ENCODE assay signal across 26 mouse cellular contexts in the genomic region with DNA sequence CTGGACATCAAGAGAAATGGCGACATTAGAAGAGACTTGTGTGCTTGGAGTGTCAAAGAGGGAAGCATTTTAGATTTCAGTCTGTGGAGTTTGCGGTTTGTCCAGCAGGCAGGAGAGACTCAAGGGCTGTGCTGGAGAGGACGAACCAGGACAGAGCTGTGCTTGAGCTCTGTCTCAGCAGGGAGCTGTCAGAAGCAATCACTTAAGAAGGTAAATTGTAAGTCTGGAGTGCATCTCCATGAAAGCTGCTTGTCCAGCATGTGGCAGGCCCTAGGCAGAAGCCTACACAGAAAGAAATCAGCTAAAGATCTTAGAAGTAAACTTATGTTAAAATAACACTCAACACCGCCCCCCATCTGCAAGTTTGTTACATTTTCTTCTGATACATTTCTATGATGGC. TPM values are rescaled to one million over a fixed set of nuclear protein-coding genes. Genes with fewer than 3 reads are reported as not detected.
A peak's percentile ranks its signal among the peaks of the same experiment; 100 is the strongest.
DNase-seq lines count a peak whose midpoint lies in the region; ATAC-seq lines count a peak whose summit lies in the region.
"Had no signal": no experiment of that assay in that cellular context is flagged by ENCODE, and none has a peak within 500 bp of the region (broad histone marks: within the 10 kb centered on the region; RNA-seq: fewer than 3 reads in every experiment).

No protein-coding gene starts in this region.

- H3K9ac ChIP-seq in liver, embryonic 11.5 days (ENCODE audit: low read depth, low read length), result no peak overlapping the region
- H3K9ac ChIP-seq: embryonic facial prominence, embryonic 13.5 days; embryonic facial prominence, embryonic 15.5 days; forebrain, embryonic 12.5 days had no signal

- no peak overlapping the region for H3K27ac ChIP-seq in liver, embryonic 11.5 days (ENCODE audit: low read depth, low read length)
- H3K27ac ChIP-seq: embryonic facial prominence, embryonic 13.5 days; embryonic facial prominence, embryonic 15.5 days; forebrain, embryonic 10.5 days; forebrain, embryonic 12.5 days had no signal

- peaks cover 7% of the 10 kb centered on the region; the same call in 1 of the 2 replicates for H3K27me3 ChIP-seq in liver, embryonic 11.5 days (replicated peaks; ENCODE audit: control insufficient read depth, insufficient read depth, low read length)

- no peak overlapping the region for H3K4me2 ChIP-seq in liver, embryonic 11.5 days
- H3K4me2 ChIP-seq: embryonic facial prominence, embryonic 13.5 days; embryonic facial prominence, embryonic 15.5 days; forebrain, embryonic 12.5 days had no signal

- H3K4me3 ChIP-seq in liver, embryonic 11.5 days (ENCODE audit: low read depth, low read length), result no peak overlapping the region
- H3K4me3 ChIP-seq: embryonic facial prominence, embryonic 13.5 days; embryonic facial prominence, embryonic 15.5 days; erythroblast, embryonic 14.5 days; forebrain, embryonic 10.5 days; forebrain, embryonic 12.5 days had no signal

- WGBS in liver, embryonic 11.5 days, result 86% methylated on average over 4 of the region's 4 CpGs

- H3K9me3 ChIP-seq in liver, embryonic 11.5 days (ENCODE audit: control insufficient read depth, low read length), result no peaks in the 10 kb centered on the region
- H3K9me3 ChIP-seq: embryonic facial prominence, embryonic 13.5 days; embryonic facial prominence, embryonic 15.5 days; forebrain, embryonic 10.5 days had no signal

- intact Hi-C loops in left cerebral cortex, postnatal 10 days (cut with DNase I), result no loop called here

- DNase-seq in liver, embryonic 11.5 days (ENCODE audit: low spot score), result peak; percentile 14
- DNase-seq in liver, result no peak
- DNase-seq in 416B (ENCODE audit: low read depth), result peak; percentile 10
- DNase-seq in mesoderm, embryonic 11.5 days (ENCODE audit: low read depth, low spot score), result peak; percentile 23
- peak; percentile 70 for DNase-seq in retina, postnatal 1 day
- DNase-seq in left cerebral cortex, postnatal 10 days (ENCODE audit: extremely low spot score in 1 of 2, low spot score in 2 of 2), result no peak
- DNase-seq in urinary bladder, postnatal 10 days (ENCODE audit: low spot score), result no peak
- DNase-seq: adrenal gland, adult 8-10 months; adrenal gland, postnatal 14 days; adrenal gland, postnatal 36 days; cerebellum, adult 18-20 months; cerebellum, adult 8-10 months; cerebellum, adult 9-11 months; cerebellum, postnatal 14 days; cerebellum, postnatal 36 days; embryo, embryonic 11 days had no signal

- H3K4me1 ChIP-seq in liver, embryonic 11.5 days (replicated peaks; ENCODE audit: control insufficient read depth, insufficient read depth, low read length), result no peaks in the 10 kb centered on the region; the same call in 1 of the 2 replicates
- H3K4me1 ChIP-seq: embryonic facial prominence, embryonic 13.5 days had no signal

- no peaks in the 10 kb centered on the region for H3K36me3 ChIP-seq in liver, embryonic 11.5 days (ENCODE audit: control insufficient read depth, insufficient read depth, low read length)
- H3K36me3 ChIP-seq: embryonic facial prominence, embryonic 13.5 days; embryonic facial prominence, embryonic 15.5 days; forebrain, embryonic 10.5 days; forebrain, embryonic 12.5 days had no signal

- no peak for ATAC-seq in liver, embryonic 11.5 days (replicated peaks; ENCODE audit: low FRiP score)
- ATAC-seq: activated CD4-positive, CD25-positive, alpha-beta regulatory T cell, adult 4 months; forebrain, embryonic 14.5 days; forebrain, embryonic 16.5 days; Patski had no signal

RNA-seq across cellular contexts. Expression of a gene that starts 4.6 kb away (rescaled TPM):
- 40.3 and 42.3 TPM in 2 replicates for polyA plus RNA-seq in liver, embryonic 11.5 days (2014; fragmentation: Nextera tagmentation; extraction: Ambion mirVana)
- total RNA-seq in left cerebral cortex, postnatal 10 days (2021), result under 1 TPM; 0.61 to 0.99 TPM
- total RNA-seq: adrenal gland, adult 18-20 months; adrenal gland, adult 8-10 months had no signal

Comparison
In these comparisons a context has a peak if more than half of its experiments do, and no peak if none do; other contexts are left out.
1. DNase-seq: peak in liver, embryonic 11.5 days (single experiment), 416B (single experiment), mesoderm, embryonic 11.5 days (single experiment) and retina, postnatal 1 day (single experiment); none in liver (single experiment), left cerebral cortex, postnatal 10 days (0 of 2) and urinary bladder, postnatal 10 days (single experiment).